Mouse (Mus musculus): ENCODE results near the gene Mapkapk2.
"Not testable (repeated sequence)": the region's sequence is repeated elsewhere in the genome, so short reads cannot be mapped to it uniquely, and the experiment has no call there.

The Mapkapk2 gene

DNA sequence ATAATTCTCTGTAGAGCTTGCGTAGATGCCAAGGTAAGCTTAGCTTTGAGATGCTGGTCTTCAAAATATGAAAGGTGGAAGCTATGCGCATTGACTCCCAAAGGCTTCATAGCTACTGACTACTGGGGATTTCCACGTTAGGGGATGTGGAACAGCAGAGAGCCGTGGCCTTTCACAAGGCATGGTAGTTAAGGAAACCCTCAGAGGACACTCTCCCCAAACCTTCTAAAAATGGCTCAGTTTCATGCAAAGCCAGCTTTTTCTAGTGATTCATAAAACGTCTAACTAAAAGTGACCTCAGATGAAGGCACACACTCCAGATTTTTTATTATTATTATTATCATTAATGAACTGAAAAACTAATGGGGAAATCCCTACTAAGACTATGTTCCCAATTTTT lies 47.6 kb downstream of the Mapkapk2 start:
- in situ Hi-C loops (cut with MseI, MboI) = no loop called here

DNA sequence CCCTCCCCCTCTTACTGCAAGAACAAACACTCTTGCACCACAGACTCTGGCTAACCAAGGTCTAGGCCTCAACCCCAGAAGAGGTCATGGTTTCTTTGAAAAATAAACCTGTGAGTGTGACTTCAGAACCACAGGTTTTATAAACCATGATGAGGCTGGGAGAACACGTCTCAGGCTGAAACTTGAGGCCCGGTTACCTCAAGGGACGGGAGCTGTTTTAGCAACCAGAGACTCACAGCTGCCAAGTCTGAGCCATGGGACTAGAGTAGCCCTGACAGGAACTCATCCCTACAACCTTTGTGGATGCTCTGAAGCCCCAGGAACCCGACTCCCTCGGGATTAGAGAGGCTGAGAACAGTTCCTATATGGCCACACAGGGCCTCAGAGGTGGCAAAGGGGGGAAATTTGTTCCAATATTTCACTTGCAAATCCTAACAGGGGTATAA lies 48.2 kb downstream of the Mapkapk2 start:
- in situ Hi-C loops (cut with MseI, MboI) = loop anchor here in 1 of 2 experiments (10.0 kb wide), 1 partner anchor 65 kb away; no protein-coding TSS in a partner anchor

DNA sequence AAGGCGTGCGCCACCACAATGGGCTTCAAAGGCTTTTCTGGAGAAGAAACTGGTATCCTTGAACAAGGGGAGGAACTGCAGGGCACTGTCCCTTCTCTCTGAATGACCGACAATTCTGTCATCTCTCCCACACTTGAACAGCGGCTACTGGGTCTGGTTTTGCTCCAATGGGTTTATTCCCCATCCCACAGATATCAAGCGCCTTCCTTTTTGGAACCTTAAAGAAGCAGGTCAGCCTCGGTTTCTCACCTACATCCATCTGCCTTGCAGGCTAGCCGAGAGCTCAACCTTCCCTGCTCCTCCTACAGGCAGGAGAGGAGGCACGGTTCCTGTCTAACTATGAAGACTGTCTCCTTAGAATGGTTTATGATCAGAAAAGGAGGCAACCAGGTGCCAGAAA lies 48.7 kb downstream of the Mapkapk2 start:
- in situ Hi-C loops (cut with MseI, MboI) = loop anchor here in 1 of 2 experiments (10.0 kb wide), 1 partner anchor 64 kb away; no protein-coding TSS in a partner anchor

DNA sequence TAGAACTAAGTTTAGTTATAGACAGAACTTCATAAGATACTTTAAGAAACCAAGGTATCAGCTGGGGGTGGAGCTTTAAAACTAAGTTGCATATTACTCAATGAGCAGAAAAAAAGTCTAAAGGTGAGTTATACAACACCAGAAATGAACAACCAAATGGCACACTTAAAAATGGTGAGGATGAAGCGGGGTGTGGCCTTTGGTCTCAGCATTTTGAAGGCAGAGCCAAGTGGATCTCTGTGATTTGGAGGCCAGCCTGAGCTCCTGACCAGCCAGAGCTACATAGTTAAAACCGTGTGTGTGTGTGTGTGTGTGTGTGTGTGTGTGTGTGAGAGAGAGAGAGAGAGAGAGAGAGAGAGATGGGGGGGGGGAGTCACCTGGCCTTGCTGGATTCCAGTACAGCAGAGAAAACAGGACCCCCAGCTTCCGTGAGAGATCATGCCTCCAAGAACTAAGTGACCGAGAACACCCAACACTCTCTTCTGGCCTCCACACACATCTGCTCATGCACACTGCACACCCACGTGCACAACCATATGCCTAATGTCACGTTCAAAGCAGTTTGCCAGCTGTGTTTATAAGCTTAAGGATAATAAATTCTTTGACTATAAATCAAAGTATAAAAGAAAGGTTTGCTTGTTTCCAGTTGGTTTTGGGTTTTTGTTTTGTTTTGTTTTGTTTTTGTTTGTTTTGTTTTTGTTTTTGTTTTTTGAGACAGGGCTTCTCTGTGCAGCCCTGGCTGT lies 49.3 kb downstream of the Mapkapk2 start:
- in situ Hi-C loops (cut with MseI, MboI) = loop anchor here in 1 of 2 experiments (10.0 kb wide), 1 partner anchor 63 kb away; no protein-coding TSS in a partner anchor

DNA sequence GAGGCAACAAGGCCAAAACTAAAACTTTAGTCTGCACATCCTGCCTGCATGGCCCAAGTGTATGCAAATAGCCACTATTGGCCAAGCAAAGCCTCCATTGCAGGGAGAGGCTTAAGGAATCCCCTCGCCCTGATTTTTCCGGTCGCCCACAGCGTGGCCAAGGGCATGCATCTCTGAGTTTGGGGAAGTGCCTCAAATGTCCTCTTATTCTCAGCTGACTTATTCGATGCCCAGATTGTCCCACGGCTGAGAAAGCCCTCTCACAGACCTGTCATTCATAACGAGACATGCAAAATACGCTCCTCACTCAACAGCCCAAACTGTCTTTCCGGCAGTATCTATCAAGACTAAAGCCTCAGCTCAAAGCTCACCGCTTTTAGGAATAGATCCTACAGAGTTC lies 51.0 kb downstream of the Mapkapk2 start:
- in situ Hi-C loops (cut with MseI, MboI) = loop anchor here in 1 of 2 experiments (10.0 kb wide), 1 partner anchor 62 kb away; no protein-coding TSS in a partner anchor

DNA sequence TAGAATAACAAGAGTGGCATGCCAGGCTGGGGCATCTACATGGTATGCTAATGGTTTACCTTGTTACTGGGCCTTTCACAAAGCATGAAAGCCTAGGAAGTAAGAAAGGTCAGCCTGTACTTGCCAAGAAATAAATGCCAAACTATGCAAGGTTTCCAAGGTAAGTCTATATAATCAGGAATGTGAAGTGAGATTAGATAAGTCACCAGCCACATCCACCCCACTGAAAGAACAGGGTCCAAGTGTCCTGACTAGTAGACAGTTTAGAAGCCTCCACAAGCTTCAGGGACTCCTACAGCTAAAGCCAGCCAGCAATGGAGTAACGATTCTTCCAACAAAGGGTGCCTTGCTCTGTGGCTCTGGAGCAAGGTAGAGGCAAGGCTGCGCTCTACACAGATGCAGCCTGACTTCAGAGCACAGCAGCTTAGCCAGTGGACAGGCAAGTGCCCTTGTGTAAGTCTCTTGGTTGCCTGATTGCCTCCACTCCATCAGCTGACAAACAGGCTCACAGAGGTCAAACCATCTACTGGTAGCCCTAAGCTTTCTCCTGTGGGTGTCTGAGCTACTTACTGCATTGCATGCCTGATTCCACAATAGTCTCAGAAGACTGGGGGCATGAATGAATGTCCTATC lies 51.8 kb downstream of the Mapkapk2 start:
- in situ Hi-C loops (cut with MseI, MboI) = loop anchor here in 1 of 2 experiments (10.0 kb wide), 1 partner anchor 61 kb away; no protein-coding TSS in a partner anchor

DNA sequence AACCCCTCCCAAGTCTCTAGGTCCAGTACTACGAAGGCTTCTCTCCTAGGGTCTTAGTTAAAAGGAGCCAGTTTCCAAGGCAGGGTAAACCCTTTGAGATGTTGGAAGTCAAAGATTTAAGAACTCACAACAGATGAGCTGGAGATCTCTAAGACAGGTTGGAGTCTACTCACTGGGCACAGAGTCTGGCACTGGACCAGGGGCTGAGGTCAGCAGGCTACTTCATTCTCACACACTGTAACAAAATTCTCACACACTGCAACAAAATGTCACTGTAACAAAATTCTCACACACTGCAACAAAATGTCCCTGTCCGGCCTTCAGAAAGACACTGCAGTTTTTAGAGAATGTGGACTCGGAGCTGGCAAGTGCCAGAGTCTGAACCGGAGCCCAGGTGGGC lies 54.0 kb downstream of the Mapkapk2 start:
- in situ Hi-C loops (cut with MseI, MboI) = loop anchor here in 1 of 2 experiments (10.0 kb wide), 1 partner anchor 59 kb away; no protein-coding TSS in a partner anchor

DNA sequence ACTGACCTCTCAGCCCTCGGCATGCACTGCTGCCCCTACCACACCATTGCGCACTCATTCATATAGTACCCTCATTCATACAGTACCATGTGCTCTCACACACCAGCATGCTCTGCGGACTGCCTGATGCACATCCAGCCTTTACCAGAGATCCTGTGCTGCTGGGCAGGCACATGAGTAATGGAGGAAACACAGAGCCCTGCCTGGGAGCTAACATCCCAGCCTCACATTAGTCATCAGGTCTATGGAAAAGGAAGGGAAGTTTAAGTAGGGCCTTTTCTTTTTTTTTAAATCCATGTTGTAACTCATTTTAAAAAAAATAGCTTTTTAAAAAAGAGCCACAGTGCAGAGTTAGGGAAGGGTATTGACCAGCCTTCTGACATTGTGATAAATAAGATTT lies 54.9 kb downstream of the Mapkapk2 start:
- in situ Hi-C loops (cut with MseI, MboI) = loop anchor here in 1 of 2 experiments (10.0 kb wide), 1 partner anchor 58 kb away; no protein-coding TSS in a partner anchor

DNA sequence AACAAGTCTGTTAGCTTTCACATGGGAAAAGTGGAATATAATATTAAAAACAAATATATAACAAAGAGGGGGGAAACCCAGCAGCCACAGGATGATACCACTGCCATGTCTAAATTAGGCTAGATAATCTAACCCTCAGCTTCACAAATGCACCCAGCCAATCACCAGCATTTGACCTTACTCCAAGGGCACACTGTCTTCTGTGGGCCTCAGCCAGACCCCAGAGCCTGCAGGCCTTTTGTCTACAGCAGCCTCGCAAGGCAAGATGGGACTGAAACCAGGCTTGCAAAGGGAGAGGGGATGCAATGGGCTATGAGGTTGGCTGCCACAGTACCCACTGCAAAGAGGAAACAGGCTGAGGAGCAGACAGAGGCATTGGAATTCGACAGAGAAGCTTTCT lies 55.4 kb downstream of the Mapkapk2 start:
- in situ Hi-C loops (cut with MseI, MboI) = loop anchor here in 1 of 2 experiments (10.0 kb wide), 1 partner anchor 57 kb away; no protein-coding TSS in a partner anchor

DNA sequence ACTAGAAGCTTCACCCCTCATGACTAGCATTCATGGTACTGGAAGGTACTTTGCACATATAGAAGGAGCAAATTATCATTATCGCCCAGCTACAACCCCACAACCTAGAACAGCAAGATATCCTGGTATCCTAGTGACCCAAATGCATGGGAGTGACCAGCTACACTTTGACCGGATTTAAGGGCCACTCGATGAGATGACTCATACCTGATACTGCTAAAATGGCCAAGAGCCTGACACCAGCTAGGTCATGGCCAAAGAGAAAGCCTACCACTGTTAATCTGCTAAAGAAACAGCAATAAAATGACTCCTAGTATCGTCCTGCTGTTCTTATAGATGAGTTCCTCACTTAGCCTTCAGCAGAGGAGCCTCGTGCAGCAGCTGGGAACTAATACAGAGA lies 58.1 kb downstream of the Mapkapk2 start:
- in situ Hi-C loops (cut with MseI, MboI) = no loop called here

DNA sequence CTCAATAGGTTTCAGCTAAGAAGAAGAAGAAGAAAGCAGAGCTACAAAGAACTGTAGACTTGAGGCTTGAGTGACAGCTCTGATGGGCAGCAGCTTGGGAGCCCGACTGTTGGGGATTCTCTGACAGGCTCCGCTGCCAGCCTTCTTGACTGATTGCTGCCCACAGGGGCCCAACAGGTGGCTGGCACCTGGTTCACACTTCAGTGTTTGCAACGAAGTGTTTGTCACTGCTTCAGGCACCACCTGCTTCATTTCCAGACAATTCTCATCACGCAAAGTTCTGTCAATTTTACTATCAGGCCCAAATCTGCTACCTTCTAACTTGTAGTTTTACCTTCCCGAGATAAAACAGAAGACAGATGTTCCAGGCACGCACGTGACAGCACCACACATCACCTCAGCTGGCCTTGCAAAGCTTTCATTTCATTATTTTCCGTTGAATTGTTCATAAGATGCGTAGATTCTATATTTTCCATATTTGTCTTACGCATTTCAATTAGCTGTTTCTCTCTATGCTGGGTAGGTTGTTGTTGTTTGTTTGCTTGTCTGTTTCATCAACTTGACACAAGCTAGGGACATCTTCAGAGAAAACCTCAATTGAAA lies 59.1 kb downstream of the Mapkapk2 start:
- in situ Hi-C loops (cut with MseI, MboI) = no loop called here

DNA sequence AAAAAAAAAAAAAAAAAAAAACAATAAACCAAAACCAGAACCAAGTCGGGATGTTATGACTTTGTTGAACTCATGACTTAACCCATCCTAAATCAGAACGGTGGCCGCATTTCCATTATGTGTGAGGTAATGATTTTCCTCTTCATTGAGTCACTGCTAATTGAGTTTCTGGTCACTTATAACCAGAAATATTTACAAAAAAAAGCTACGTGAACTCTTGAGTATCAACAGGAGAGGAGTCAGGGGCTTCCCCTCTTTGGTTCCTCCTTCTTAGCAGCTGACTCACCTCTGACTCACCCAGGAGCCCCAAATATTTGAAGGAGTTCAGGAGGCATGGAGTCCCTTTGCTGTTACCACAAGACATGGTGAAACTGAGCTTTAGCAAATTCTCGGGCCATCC lies 59.6 kb downstream of the Mapkapk2 start:
- in situ Hi-C loops (cut with MseI, MboI) = no loop called here

DNA sequence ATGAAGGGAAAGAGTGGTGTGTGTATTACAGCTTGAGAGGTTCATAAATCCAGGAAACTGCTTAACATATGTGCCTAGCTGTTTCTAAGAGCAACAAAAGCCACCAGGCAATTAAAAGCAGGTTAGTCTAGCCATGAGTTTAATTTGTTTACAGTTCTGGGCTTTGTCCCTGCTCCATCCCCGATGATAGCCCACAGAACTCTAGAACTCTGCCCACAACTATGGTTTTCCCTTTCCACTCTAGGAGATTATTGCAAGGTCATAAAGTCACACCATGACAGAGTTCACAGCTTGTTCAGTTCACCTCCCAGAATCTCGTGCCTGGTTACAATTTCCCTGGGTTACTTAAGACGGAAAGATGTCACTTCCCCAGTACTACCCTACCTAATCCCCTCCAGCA lies 66.4 kb downstream of the Mapkapk2 start:
- in situ Hi-C loops (cut with MseI, MboI) = no loop called here

DNA sequence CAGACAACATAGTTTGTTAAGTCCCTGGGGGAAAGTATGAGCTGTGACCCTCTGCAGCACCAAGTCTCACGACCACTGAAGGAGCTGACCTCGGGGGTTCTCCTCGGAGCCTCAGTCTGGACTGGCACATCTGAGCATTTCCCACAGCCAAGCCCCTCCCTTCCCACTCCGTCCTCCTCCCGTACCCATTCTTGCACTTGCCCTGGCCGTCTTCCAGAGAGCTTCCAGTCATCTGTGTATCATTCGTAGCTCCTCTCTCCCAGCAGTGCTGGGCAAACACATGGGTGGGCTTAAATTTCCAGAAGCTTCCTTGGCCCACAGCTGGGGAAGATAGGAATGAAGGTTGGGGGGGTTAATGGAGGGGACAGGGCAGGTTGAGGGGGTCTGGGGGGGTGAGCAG lies 67.4 kb downstream of the Mapkapk2 start:
- in situ Hi-C loops (cut with MseI, MboI) = no loop called here

DNA sequence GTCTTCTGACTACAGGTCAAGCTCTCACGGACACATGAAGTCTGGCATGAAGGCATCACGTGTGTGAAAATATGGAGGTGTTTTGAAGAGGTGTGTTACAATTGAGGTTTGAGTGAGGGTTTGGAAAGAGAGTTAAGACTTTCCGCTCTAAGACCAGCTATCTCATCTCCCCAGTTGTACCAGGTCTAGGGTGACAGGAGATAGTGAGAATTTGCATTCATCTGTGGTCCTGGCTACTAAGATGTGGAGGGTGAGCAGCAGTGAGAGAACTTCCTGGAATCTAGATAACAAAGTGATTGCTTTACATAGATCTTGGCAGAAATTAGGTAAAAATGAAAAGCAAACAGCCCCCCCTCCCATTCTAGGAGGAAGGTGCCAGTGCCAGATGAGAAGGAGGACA lies 68.4 kb downstream of the Mapkapk2 start:
- in situ Hi-C loops (cut with MseI, MboI) = no loop called here

DNA sequence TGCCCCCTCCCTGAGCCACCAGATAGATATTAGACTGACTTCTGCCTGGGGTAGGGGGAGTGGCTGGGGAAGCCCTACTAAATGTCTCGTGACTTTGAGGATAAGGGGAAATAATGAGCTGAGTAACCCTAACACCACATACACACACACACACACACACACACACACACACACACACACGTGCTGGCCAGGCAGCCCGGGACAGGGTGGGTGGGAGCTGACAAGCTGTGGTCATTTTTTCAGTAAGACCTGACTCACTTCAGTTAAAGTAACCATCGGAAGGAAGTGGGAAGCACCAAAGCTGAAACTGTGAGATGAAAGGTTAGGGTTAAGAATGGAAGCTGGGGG lies 71.8 kb downstream of the Mapkapk2 start:
- in situ Hi-C loops (cut with MseI, MboI) = no loop called here

DNA sequence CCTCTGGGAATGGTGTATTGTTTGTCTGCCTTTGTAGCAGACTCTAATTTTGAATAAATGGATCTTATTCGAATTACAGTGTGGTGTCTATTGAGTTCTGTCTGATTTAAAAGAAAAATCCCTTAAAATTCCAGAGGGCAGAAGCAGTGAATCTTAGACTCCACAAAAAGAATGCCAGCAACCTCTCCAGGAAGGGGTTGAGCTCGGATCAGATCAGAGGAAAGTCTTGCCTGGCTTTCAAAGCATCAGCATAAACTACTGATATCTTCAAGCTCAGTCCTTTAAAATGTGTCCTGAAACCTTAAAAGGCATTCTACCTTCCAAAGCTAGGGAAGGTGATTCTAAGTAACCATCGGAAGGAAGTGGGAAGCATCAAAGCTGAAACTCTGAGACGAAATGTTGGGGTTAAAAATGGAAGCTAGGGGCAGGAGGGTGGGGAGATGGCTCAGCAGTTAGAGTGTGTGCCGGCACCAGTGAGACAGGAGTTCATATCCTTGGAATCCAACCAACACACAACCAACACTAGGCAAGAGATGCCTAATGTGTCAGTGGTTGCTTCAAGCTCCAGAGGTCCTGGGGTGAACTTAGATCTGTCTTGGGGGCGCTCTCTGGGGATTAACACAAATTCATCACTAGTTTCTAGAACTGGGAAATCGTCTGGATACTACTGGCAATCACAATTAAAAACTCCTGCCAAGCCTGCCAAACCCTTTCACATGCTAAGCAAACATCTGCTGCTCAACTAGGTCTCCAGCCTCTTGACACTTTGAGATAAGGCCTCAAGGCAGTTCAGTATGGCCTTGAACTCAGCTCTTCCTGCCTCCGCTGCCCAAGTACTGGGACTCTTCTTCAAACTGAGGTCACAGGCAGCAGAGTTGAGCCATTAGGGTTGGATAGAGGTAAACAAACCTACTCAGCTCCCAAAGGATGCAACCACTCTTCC lies 72.5 kb downstream of the Mapkapk2 start:
- in situ Hi-C loops (cut with MseI, MboI) = no loop called here

DNA sequence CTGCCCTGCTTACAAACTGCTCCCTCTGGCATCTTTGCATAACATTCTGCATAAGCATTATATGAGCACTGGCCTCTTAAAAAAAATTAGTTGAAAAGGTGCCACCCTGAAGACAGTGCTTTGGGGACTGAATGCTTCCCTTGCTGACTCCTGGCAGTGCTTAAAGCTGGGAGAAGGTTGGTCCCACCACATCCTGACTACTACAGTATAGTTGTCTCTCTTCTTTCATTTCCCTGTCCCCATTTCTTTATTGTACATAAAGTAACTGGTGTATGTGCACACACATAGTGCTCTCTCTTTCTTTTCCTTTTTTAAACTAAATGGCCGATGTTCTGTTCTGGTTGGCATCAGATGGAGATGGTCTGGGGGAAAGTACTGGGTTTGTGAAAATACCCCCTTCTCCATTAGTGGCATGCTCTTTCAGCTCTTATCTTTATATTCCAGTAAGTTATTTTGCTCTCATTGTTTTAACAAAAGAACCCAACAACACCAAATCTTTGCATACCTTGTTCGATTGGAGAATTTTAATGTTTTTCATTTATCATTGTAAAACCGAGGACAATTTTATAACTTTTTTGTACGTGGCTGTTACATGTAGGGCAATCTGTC lies 74.3 kb downstream of the Mapkapk2 start:
- in situ Hi-C loops (cut with MseI, MboI) = not testable (repeated sequence)

DNA sequence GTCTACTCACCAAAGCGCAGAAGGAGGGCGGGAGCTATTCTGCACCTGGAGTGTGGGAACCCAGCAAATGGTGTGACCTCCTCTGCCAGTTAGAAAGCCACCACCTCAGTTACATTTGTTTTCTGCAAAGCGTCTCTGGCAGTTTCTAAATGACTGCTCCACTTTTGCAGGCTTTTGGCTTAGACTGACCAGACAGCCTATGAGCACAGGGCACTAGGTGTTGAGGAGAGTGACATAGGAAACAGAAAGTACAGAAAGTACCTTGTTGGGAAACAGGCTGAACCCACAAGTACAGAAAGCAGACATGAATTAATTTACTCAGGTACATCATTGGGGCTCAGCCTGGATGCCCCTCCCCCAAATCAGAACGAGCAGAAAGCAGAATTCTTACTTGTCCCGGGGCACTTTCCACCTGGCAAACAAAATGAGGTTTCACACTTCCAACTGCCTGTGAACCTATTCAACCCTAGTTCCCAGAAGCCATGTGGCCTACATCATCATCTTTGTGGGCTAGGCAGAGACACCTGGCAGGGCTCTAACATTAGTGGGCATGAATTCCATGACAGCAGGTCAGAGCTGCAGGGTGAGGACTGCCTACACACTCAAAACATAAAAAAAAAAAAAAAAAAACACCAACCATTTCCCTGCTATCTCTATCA lies 74.9 kb downstream of the Mapkapk2 start:
- in situ Hi-C loops (cut with MseI, MboI) = no loop called here

DNA sequence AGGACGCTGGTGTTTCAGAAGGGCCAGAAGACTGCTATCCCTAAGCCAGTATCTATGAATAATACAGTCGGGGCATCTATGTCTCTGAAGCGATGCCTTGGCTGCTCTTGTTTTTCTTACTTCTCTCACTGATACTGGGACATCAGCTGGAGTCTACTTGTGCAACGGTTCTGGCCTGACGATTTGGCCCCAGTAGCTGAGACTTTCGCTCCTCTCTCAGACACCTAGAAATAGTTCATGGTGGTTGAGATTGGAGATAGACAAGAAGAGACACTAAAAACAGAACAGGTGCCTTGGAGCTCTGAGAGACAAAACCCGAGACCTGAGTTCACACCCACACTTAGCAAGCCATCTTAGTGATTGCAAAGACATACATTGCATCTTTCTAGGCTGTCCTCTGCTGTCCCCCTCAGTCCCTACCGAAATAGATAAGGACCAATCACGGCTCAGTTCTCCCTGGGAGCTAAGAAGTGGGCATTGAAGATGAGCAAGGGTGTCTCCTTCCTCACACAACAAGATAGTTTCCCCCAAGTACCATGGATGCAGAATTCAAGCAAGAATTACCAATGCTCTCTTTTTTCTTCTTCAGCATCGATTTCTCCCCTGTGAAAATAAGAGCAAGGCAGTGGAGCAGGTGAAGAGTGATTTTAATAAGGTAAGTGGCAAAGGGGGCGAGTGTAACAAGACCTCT lies 75.6 kb downstream of the Mapkapk2 start:
- in situ Hi-C loops (cut with MseI, MboI) = no loop called here
